Mouse (Mus musculus): ENCODE results near the gene Tob1. TPM values are rescaled to one million over a fixed set of nuclear protein-coding genes. Genes with fewer than 3 reads are reported as not detected.

Gene Tob1
- total and polyA plus RNA-seq, 3 experiments = 2.4 to 7.5 TPM; not detected in 1

- peak; percentile 78 for TF ChIP-seq TCF12 (IDR thresholded peaks at IDR 0.05; ENCODE audit: low read depth, low read length)
- TF ChIP-seq GATA1 (IDR thresholded peaks at IDR 0.05; ENCODE audit: low read depth, low read length) = no peak
- TF ChIP-seq MAZ (IDR thresholded peaks at IDR 0.05; ENCODE audit: low read depth, low read length) = peak; percentile 93
Measured at GRCm38 (mm10) chr11:94211124-94211603, at the start of gene Tob1 (continued).

GRCm38 (mm10) chr11:94161867-94162581 is 49.2 kb upstream of the Tob1 start:
- H3K79me2 ChIP-seq (ENCODE audit: control insufficient read depth, insufficient read depth, low read length, poor library complexity) = no peaks in the 10 kb centered on the region
- TF ChIP-seq USF1 (IDR thresholded peaks at IDR 0.05; ENCODE audit: low read depth, low read length) = no peak
- TF ChIP-seq ETS1 (IDR thresholded peaks at IDR 0.05; ENCODE audit: low read depth, low read length) = no peak
- TF ChIP-seq UBTF (IDR thresholded peaks at IDR 0.05; ENCODE audit: borderline replicate concordance, insufficient read depth, low read depth, low read length) = no peak
- TF ChIP-seq ZNF384 (IDR thresholded peaks at IDR 0.05; ENCODE audit: low read depth, low read length) = no peak
- no peak for TF ChIP-seq USF2 (IDR thresholded peaks at IDR 0.05; ENCODE audit: borderline replicate concordance in 1 of 2, insufficient read depth in 1 of 2, low read depth in 1 of 2, low read length in 2 of 2)
- TF ChIP-seq TCF12 (IDR thresholded peaks at IDR 0.05; ENCODE audit: low read depth, low read length) = no peak
- TF ChIP-seq NRF1 (IDR thresholded peaks at IDR 0.05; ENCODE audit: insufficient read depth, low read depth, low read length, poor library complexity, severe bottlenecking) = no peak
- TF ChIP-seq MYC (IDR thresholded peaks at IDR 0.05; ENCODE audit: low read depth, low read length) = no peak
- TF ChIP-seq MAZ (IDR thresholded peaks at IDR 0.05; ENCODE audit: low read depth, low read length) = no peak
- TF ChIP-seq TAL1 (IDR thresholded peaks at IDR 0.05; ENCODE audit: low read length) = no peak
- no peak for DNase-seq (ENCODE audit: low read depth, low spot score)
- no peaks in the 10 kb centered on the region for H3K9me3 ChIP-seq (replicated peaks; ENCODE audit: insufficient read depth, low read length)
- H3K9ac ChIP-seq (ENCODE audit: control insufficient read depth, low read depth, low read length, poor library complexity, severe bottlenecking) = no peak overlapping the region
- H3K27me3 ChIP-seq (ENCODE audit: control insufficient read depth in 1 of 2, insufficient read depth in 2 of 2, low read length in 2 of 2) = peaks cover 10 to 18% of the 10 kb centered on the region in 2 experiments
- H3K36me3 ChIP-seq (ENCODE audit: control insufficient read depth in 1 of 2, insufficient read depth in 2 of 2, low read length in 2 of 2) = no peaks in the 10 kb centered on the region
- H3K27ac ChIP-seq (ENCODE audit: control insufficient read depth, low read depth, low read length) = no peak overlapping the region
- no peak overlapping the region for H3K4me3 ChIP-seq (ENCODE audit: control insufficient read depth in 1 of 2, insufficient read depth in 1 of 2, low read depth in 2 of 2, low read length in 2 of 2)
- no peaks in the 10 kb centered on the region for H3K4me1 ChIP-seq (ENCODE audit: control insufficient read depth in 1 of 2, insufficient read depth in 2 of 2, low read length in 2 of 2)

- Histone ChIP-seq H3K9ac (ENCODE audit: control insufficient read depth, low read depth, low read length, poor library complexity, severe bottlenecking) (no peak overlapping the region), H3K79me2 (ENCODE audit: control insufficient read depth, insufficient read depth, low read length, poor library complexity) (no peaks in the 10 kb centered on the region), H3K27me3 (ENCODE audit: control insufficient read depth in 1 of 2, insufficient read depth in 2 of 2, low read length in 2 of 2) (peaks cover 15 to 16% of the 10 kb centered on the region in 2 experiments), H3K4me1 (ENCODE audit: control insufficient read depth in 1 of 2, insufficient read depth in 2 of 2, low read length in 2 of 2) (no peaks in the 10 kb centered on the region), H3K36me3 (ENCODE audit: control insufficient read depth in 1 of 2, insufficient read depth in 2 of 2, low read length in 2 of 2) (no peaks in the 10 kb centered on the region), H3K27ac (ENCODE audit: control insufficient read depth, low read depth, low read length) (no peak overlapping the region), H3K9me3 (replicated peaks; ENCODE audit: insufficient read depth, low read length) (no peaks in the 10 kb centered on the region), H3K4me3 (ENCODE audit: control insufficient read depth in 1 of 2, insufficient read depth in 1 of 2, low read depth in 2 of 2, low read length in 2 of 2) (no peak overlapping the region)
- TF ChIP-seq MEF2A (IDR thresholded peaks at IDR 0.05; ENCODE audit: extremely low read depth, insufficient replicate concordance, low read depth, low read length, poor library complexity, severe bottlenecking) = no peak
- no peak for TF ChIP-seq ETS1 (IDR thresholded peaks at IDR 0.05; ENCODE audit: low read depth, low read length)
- no peak for TF ChIP-seq POLR2A (IDR thresholded peaks at IDR 0.05; ENCODE audit: control insufficient read depth in 1 of 2, insufficient read depth in 1 of 2, low read depth in 1 of 2, low read length in 2 of 2, poor library complexity in 1 of 2)
- no peak for TF ChIP-seq RAD21 (IDR thresholded peaks at IDR 0.05; ENCODE audit: low read depth, low read length)
- no peak for DNase-seq (ENCODE audit: low read depth, low spot score)
Measured at GRCm38 (mm10) chr11:94163005-94163767, 48.1 kb upstream of the Tob1 start.
